Mouse (Mus musculus) adrenal gland, adult 8-10 months (tissue): ENCODE measurements around the gene Abcb11. TPM values are rescaled to one million over a fixed set of nuclear protein-coding genes. Genes with fewer than 3 reads are reported as not detected.
"Not testable (repeated sequence)": the region's sequence is repeated elsewhere in the genome, so short reads cannot be mapped to it uniquely, and the experiment has no call there.

Experiments used
- DNase-seq: peaks from one replicate; pipeline ENCODE4 v3.0.0; 2022
- total RNA-seq, 4 experiments: library from RNA; stranded (reverse); gene quantifications; 2 replicates each; pipeline ENCODE4 v1.2.4; 2022

Gene Abcb11
- under 1 TPM in 1 of 4 experiments, not detected in 3; 0.46 TPM for total RNA-seq

GRCm38 (mm10) chr2:69342496-69343221 lies at the start of gene Abcb11:
Gene Abcb11, minus strand, starts transcription at chr2:69342616.
- DNase-seq = no peak

- DNase-seq = no peak
Observed at GRCm38 (mm10) chr2:69386118-69386871, 43.9 kb upstream of the Abcb11 start.

- no peak for DNase-seq
Observed at GRCm38 (mm10) chr2:69382838-69383237, 40.4 kb upstream of the Abcb11 start.

- DNase-seq = no peak
Observed at GRCm38 (mm10) chr2:69381740-69382139, 39.3 kb upstream of the Abcb11 start.

- DNase-seq = peak; percentile 14
Observed at GRCm38 (mm10) chr2:69380281-69380680, 37.9 kb upstream of the Abcb11 start, which contains the start of gene Dhrs9. Gene Dhrs9, plus strand, starts transcription at chr2:69380445.

- no peak for DNase-seq
Observed at GRCm38 (mm10) chr2:69379801-69380200, 37.4 kb upstream of the Abcb11 start.

- no peak for DNase-seq
Observed at GRCm38 (mm10) chr2:69376780-69377179, 34.4 kb upstream of the Abcb11 start.

GRCm38 (mm10) chr2:69365275-69365674 lies 22.9 kb upstream of the Abcb11 start:
- no peak for DNase-seq

GRCm38 (mm10) chr2:69364831-69365230 lies 22.4 kb upstream of the Abcb11 start:
- no peak for DNase-seq

GRCm38 (mm10) chr2:69355402-69355801 lies 13.0 kb upstream of the Abcb11 start:
- not testable (repeated sequence) for DNase-seq

GRCm38 (mm10) chr2:69341506-69341905 lies 910 bp downstream of the Abcb11 start:
- no peak for DNase-seq

GRCm38 (mm10) chr2:69331523-69331922 lies 10.9 kb downstream of the Abcb11 start:
- not testable (repeated sequence) for DNase-seq

- DNase-seq = no peak
Observed at GRCm38 (mm10) chr2:69328509-69329163, 13.8 kb downstream of the Abcb11 start.

GRCm38 (mm10) chr2:69324881-69325660 lies 17.3 kb downstream of the Abcb11 start:
- DNase-seq = no peak

- DNase-seq = no peak
Observed at GRCm38 (mm10) chr2:69323018-69323417, 19.4 kb downstream of the Abcb11 start.

GRCm38 (mm10) chr2:69321457-69321856 lies 21.0 kb downstream of the Abcb11 start:
- DNase-seq = no peak

- no peak for DNase-seq
Observed at GRCm38 (mm10) chr2:69311337-69311736, 31.1 kb downstream of the Abcb11 start.

- DNase-seq = no peak
Observed at GRCm38 (mm10) chr2:69308136-69308535, 34.3 kb downstream of the Abcb11 start.

- not testable (repeated sequence) for DNase-seq
Observed at GRCm38 (mm10) chr2:69300568-69300967, 41.8 kb downstream of the Abcb11 start.

- no peak for DNase-seq
Observed at GRCm38 (mm10) chr2:69294508-69294907, 47.9 kb downstream of the Abcb11 start.

GRCm38 (mm10) chr2:69288989-69289388 lies 53.4 kb downstream of the Abcb11 start:
- DNase-seq = peak; percentile 67

GRCm38 (mm10) chr2:69275875-69276274 lies 66.5 kb downstream of the Abcb11 start:
- peak; percentile 1 for DNase-seq
